8 mouse cellular contexts compared by ENCODE assay signal in the genomic region with DNA sequence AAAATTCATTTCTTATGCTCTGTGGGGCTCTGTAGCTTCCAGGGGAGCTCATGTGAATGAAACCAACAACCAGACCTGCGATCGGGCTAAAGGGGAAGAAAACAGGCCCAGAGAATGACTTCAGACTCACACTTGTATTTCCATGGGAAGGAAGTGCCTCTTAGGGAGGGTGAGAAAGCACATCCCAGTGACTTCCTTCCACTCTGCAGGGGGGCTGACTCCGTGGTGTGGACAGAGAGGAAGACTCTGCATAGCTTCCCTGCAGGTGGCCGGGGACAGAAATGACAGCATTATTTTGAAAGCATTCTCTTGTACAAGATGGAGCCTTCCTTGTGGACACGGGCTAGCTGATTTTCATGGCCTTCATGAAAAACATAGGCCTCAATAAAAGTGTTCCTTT.
DNase-seq lines count a peak whose midpoint lies in the region; ATAC-seq and TF ChIP-seq lines count a peak whose summit lies in the region.
"Had no signal": no experiment of that assay in that cellular context is flagged by ENCODE, and none has a peak within 500 bp of the region (broad histone marks: within the 10 kb centered on the region; RNA-seq: fewer than 3 reads in every experiment).

No protein-coding gene starts in this region.

- TF ChIP-seq POLR2A in kidney, adult 2 months (IDR thresholded peaks at IDR 0.05; ENCODE audit: low read depth, low read length), result no peak

- no peaks in the 10 kb centered on the region for H3K4me1 ChIP-seq in kidney, adult 2 months (ENCODE audit: control insufficient read depth, insufficient read depth, low read length)
- peaks cover 11% of the 10 kb centered on the region for H3K4me1 ChIP-seq in kidney, embryonic 15.5 days
- H3K4me1 ChIP-seq in forebrain, embryonic 12.5 days, result peaks cover 30% of the 10 kb centered on the region

- H3K4me3 ChIP-seq in kidney, adult 2 months (ENCODE audit: insufficient read depth, low read depth, low read length), result no peak overlapping the region
- no peak overlapping the region for H3K4me3 ChIP-seq in kidney, embryonic 15.5 days (replicated peaks)
- H3K4me3 ChIP-seq in forebrain, embryonic 12.5 days (replicated peaks), result no peak overlapping the region

- no peak for TF ChIP-seq CTCF in kidney, adult 2 months (conservative IDR thresholded peaks at IDR 0.05; ENCODE audit: insufficient read depth, insufficient read length, low read depth, low read length)

- WGBS in kidney, adult 2 months, result 58% methylated on average over 5 of the region's 5 CpGs
- WGBS in kidney, embryonic 15.5 days, result 58% methylated on average over 5 of the region's 5 CpGs
- WGBS in forebrain, embryonic 12.5 days, result 43% methylated on average over 5 of the region's 5 CpGs

- ATAC-seq in kidney, embryonic 15.5 days (replicated peaks; ENCODE audit: low FRiP score), result no peak
- no peak for ATAC-seq in forebrain, embryonic 12.5 days (ENCODE audit: low FRiP score)

- H3K9me3 ChIP-seq in kidney, embryonic 15.5 days (replicated peaks), result no peaks in the 10 kb centered on the region
- no peaks in the 10 kb centered on the region for H3K9me3 ChIP-seq in forebrain, embryonic 12.5 days

- peak; percentile 47 for DNase-seq in kidney, adult 2 months
- peak; percentile 36 for DNase-seq in cerebellum, adult 9-10 months
- DNase-seq in lung, postnatal 14 days, result peak; percentile 5
- DNase-seq in T-cell, adult 2 months (ENCODE audit: low spot score), result no peak
- DNase-seq in layer of hippocampus, postnatal 10 days (ENCODE audit: low spot score in 2 of 2), result no peak
- DNase-seq: liver had no signal

- no peaks in the 10 kb centered on the region for H3K27me3 ChIP-seq in kidney, adult 2 months (replicated peaks; ENCODE audit: control insufficient read depth, insufficient read depth, low read length)
- H3K27me3 ChIP-seq in kidney, embryonic 15.5 days, result no peaks in the 10 kb centered on the region
- no peaks in the 10 kb centered on the region for H3K27me3 ChIP-seq in forebrain, embryonic 12.5 days

- no peak overlapping the region for H3K4me2 ChIP-seq in kidney, embryonic 15.5 days
- H3K4me2 ChIP-seq in forebrain, embryonic 12.5 days, result no peak overlapping the region

- no peaks in the 10 kb centered on the region for H3K36me3 ChIP-seq in kidney, adult 2 months (ENCODE audit: control insufficient read depth, insufficient read depth, low read length)
- H3K36me3 ChIP-seq in kidney, embryonic 15.5 days, result no peaks in the 10 kb centered on the region; the same call in 1 of the 2 replicates
- peaks cover 5% of the 10 kb centered on the region; the same call in 1 of the 2 replicates for H3K36me3 ChIP-seq in forebrain, embryonic 12.5 days (replicated peaks)

- no peak overlapping the region for H3K27ac ChIP-seq in kidney, adult 2 months (ENCODE audit: insufficient read depth, low read depth, low read length)
- no peak overlapping the region for H3K27ac ChIP-seq in kidney, embryonic 15.5 days
- 0 out of 2 replicates have a peak overlapping the region, but pooled peaks have one; percentile 25 for H3K27ac ChIP-seq in forebrain, embryonic 12.5 days

- H3K9ac ChIP-seq in kidney, embryonic 15.5 days, result no peak overlapping the region
- H3K9ac ChIP-seq in forebrain, embryonic 12.5 days, result no peak overlapping the region

Comparison
In these comparisons a context has a peak if more than half of its experiments do, and no peak if none do; other contexts are left out.
1. DNase-seq: peak in kidney, adult 2 months (single experiment), cerebellum, adult 9-10 months (single experiment) and lung, postnatal 14 days (single experiment); none in T-cell, adult 2 months (single experiment) and layer of hippocampus, postnatal 10 days (0 of 2).